Mouse (Mus musculus) midbrain, embryonic 13.5 days (tissue): ENCODE data around the gene U2af2. TPM values are rescaled to one million over a fixed set of nuclear protein-coding genes. Genes with fewer than 3 reads are reported as not detected.
"Not testable (repeated sequence)": the region's sequence is repeated elsewhere in the genome, so short reads cannot be mapped to it uniquely, and the experiment has no call there.

Experiments used
- ATAC-seq: fragments of 200-750 bp; cut with Nextera tagmentation; 2 replicates; pipeline ENCODE4 v1.8.0; 2017; ENCODE audit warnings: mild to moderate bottlenecking, moderate TSS enrichment, moderate library complexity
- H3K27ac ChIP-seq: fragments of 300-500 bp; sonication (generic); 2 replicates; pipeline ENCODE4 v1.5.1; 2015; ENCODE audit warnings: inconsistent platforms, mild to moderate bottlenecking, moderate library complexity
- H3K27me3 ChIP-seq: fragments of 300-500 bp; sonication (generic); 2 replicates; pipeline ENCODE4 v1.6.1; 2015; ENCODE audit warnings: mild to moderate bottlenecking, inconsistent platforms
- H3K36me3 ChIP-seq: fragments of 300-500 bp; sonication (generic); 2 replicates; pipeline ENCODE4 v1.6.1; 2015; ENCODE audit warnings: mild to moderate bottlenecking, inconsistent platforms
- H3K4me1 ChIP-seq: fragments of 300-500 bp; sonication (generic); replicated peaks from 2 replicates; pipeline ENCODE4 v1.6.1; 2015; ENCODE audit warnings: inconsistent platforms
- H3K4me2 ChIP-seq: fragments of 300-500 bp; sonication (generic); replicated peaks from 2 replicates; pipeline ENCODE4 v1.6.1; 2015; ENCODE audit warnings: moderate library complexity, mild to moderate bottlenecking, inconsistent platforms
- H3K4me3 ChIP-seq: fragments of 300-500 bp; sonication (generic); replicated peaks from 2 replicates; pipeline ENCODE4 v1.5.1; 2015; ENCODE audit warnings: mild to moderate bottlenecking, inconsistent platforms
- H3K9ac ChIP-seq: fragments of 300-500 bp; sonication (generic); replicated peaks from 2 replicates; pipeline ENCODE4 v1.6.1; 2015; ENCODE audit warnings: mild to moderate bottlenecking, inconsistent platforms
- H3K9me3 ChIP-seq: fragments of 300-500 bp; sonication (generic); 2 replicates; pipeline ENCODE4 v1.6.1; 2016; ENCODE audit warnings: mild to moderate bottlenecking, inconsistent platforms
- WGBS: fragments of 180-500 bp; shearing (Covaris S2); methylation state at CpG from one replicate; pipeline ENCODE4 v1.1.7; 2015; 5-methylcytosine and 5-hydroxymethylcytosine counted together
- polyA plus RNA-seq: library from polyadenylated mRNA; unstranded; fragments of >200 nt; fragmentation: Nextera tagmentation; extraction: Ambion mirVana; gene quantifications from 2 replicates; pipeline ENCODE4 v1.2.1, GENCODE M21; 2015

The U2af2 gene
- polyA plus RNA-seq, 1 experiment from 2014 or later, result 128 TPM

GRCm38 (mm10) chr7:5058631-5059030 is 3.3 kb upstream of the U2af2 start:
- H3K4me1 ChIP-seq, result peaks cover 52% of the 10 kb centered on the region
- no peaks in the 10 kb centered on the region for H3K36me3 ChIP-seq
- no peak overlapping the region; the same call in 1 of the 2 replicates for H3K4me2 ChIP-seq
- H3K9me3 ChIP-seq, result no peaks in the 10 kb centered on the region
- WGBS, result 94% methylated on average over 1 of the region's 1 CpGs
- no peak overlapping the region for H3K4me3 ChIP-seq
- no peak overlapping the region for H3K9ac ChIP-seq
- H3K27ac ChIP-seq, result no peak overlapping the region
- ATAC-seq, result no peak
- peaks cover 51% of the 10 kb centered on the region for H3K27me3 ChIP-seq

GRCm38 (mm10) chr7:5059421-5059820 is 2.5 kb upstream of the U2af2 start:
- peak overlapping the region; percentile 81 for H3K9ac ChIP-seq
- WGBS, result 93% methylated on average over 12 of the region's 12 CpGs
- no peaks in the 10 kb centered on the region for H3K36me3 ChIP-seq
- peak overlapping the region; percentile 89; the same call in 1 of the 2 replicates for H3K4me2 ChIP-seq
- peaks cover 52% of the 10 kb centered on the region for H3K4me1 ChIP-seq
- H3K27ac ChIP-seq, result peak overlapping the region; percentile 99
- ATAC-seq, result no peak
- H3K4me3 ChIP-seq, result no peak overlapping the region
- H3K27me3 ChIP-seq, result peaks cover 43% of the 10 kb centered on the region
- H3K9me3 ChIP-seq, result no peaks in the 10 kb centered on the region

GRCm38 (mm10) chr7:5060239-5060731 is 1.7 kb upstream of the U2af2 start:
- peak overlapping the region; percentile 81 for H3K9ac ChIP-seq
- peak overlapping the region; percentile 89 for H3K4me2 ChIP-seq
- ATAC-seq, result peak; percentile 14
- H3K27ac ChIP-seq, result peak overlapping the region; percentile 99
- H3K4me3 ChIP-seq, result peak overlapping the region; percentile 65
- H3K9me3 ChIP-seq, result no peaks in the 10 kb centered on the region
- H3K4me1 ChIP-seq, result peaks cover 57% of the 10 kb centered on the region
- peaks cover 35% of the 10 kb centered on the region for H3K27me3 ChIP-seq
- no peaks in the 10 kb centered on the region for H3K36me3 ChIP-seq
- WGBS, result 5% methylated on average over 27 of the region's 27 CpGs

GRCm38 (mm10) chr7:5060944-5061773 is 784 bp upstream of the U2af2 start:
- Histone ChIP-seq H3K4me2 (peak overlapping the region; percentile 89), H3K9ac (peak overlapping the region; percentile 81), H3K4me1 (peaks cover 66% of the 10 kb centered on the region), H3K4me3 (peak overlapping the region; percentile 65), H3K36me3 (0 out of 2 replicates have a peak, but pooled peaks cover 5% of the 10 kb centered on the region), H3K27ac (peak overlapping the region; percentile 99), H3K27me3 (peaks cover 26% of the 10 kb centered on the region), H3K9me3 (no peaks in the 10 kb centered on the region)
- peak; percentile 88 for ATAC-seq
- WGBS, result under 1% methylated on average over 60 of the region's 60 CpGs

DNA sequence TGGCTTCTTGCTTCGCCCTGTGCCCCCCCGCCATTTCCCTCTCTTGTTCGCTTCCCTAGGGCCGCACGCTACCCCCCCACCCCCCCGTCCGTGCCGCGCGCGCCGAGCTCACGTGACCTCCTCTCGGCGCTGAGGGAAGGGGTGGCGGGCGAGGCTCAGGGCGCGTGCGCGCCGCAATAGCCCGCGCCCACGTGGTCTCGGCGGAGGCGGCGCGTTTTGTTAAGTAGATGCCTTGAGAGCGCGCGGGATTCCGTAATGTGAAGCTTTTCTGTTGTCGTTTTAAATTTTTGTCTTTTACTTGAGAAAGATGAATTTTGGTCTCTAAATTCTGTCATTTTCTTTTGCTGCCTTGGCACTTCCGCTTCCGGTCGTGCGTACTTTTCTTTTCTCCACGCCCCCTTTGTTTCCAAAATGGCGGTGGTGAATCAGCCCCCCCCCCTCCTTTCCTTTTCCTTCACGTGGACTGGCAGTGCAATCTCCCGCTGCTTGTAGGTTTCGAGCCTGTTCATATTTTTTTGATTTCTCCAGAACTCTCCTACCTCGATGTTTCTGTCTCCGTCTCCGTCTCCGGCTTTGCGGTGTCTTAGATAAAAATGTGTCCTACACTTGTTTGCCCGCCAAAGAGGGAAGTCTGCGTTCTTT is 538 bp downstream of the U2af2 start:
- no peak; the same call in 1 of the 2 replicates for ATAC-seq
- H3K4me1 ChIP-seq, result peaks cover 58% of the 10 kb centered on the region

GRCm38 (mm10) chr7:5064886-5065285 is 2.9 kb downstream of the U2af2 start:
- WGBS, result 93% methylated on average over 6 of the region's 6 CpGs
- no peaks in the 10 kb centered on the region for H3K27me3 ChIP-seq
- no peak overlapping the region for H3K9ac ChIP-seq
- no peak overlapping the region for H3K4me3 ChIP-seq
- no peaks in the 10 kb centered on the region for H3K9me3 ChIP-seq
- ATAC-seq, result no peak
- H3K4me2 ChIP-seq, result no peak overlapping the region; the same call in 1 of the 2 replicates
- peaks cover 43% of the 10 kb centered on the region for H3K4me1 ChIP-seq
- H3K36me3 ChIP-seq, result peaks cover 41% of the 10 kb centered on the region
- H3K27ac ChIP-seq, result no peak overlapping the region

More for the DNA sequence above, 538 bp downstream of the U2af2 start:
- WGBS, result under 1% methylated on average over 49 of the region's 51 CpGs
- Histone ChIP-seq H3K4me2 (peak overlapping the region; percentile 89), H3K9me3 (no peaks in the 10 kb centered on the region), H3K4me3 (peak overlapping the region; percentile 65), H3K27ac (peak overlapping the region; percentile 99), H3K9ac (peak overlapping the region; percentile 76), H3K36me3 (peaks cover 17% of the 10 kb centered on the region), H3K27me3 (peaks cover 13% of the 10 kb centered on the region)

DNA sequence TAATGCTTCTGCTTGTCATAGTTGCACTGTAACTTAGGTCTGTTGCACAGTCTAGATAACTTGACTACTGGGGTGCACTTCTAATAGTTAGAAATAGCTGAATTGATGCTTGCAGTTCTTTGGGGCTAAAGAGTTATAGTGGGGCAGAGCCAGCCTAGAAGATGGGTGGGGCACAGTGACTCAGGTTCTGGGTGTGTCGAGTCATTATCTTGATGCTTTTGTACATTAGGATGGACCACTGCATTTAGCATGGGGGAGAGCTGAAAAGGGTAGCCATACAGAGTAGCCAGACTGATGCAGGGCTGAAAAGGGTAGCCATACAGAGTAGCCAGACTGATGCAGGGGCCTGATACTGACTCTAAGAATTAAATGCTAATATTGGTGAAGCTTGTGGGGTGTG is 11.6 kb downstream of the U2af2 start:
- Histone ChIP-seq H3K27ac (no peak overlapping the region), H3K4me2 (no peak overlapping the region), H3K9ac (no peak overlapping the region), H3K36me3 (peaks cover 96% of the 10 kb centered on the region), H3K4me1 (no peaks in the 10 kb centered on the region), H3K9me3 (no peaks in the 10 kb centered on the region), H3K4me3 (no peak overlapping the region), H3K27me3 (no peaks in the 10 kb centered on the region)
- WGBS, result 93% methylated on average over 1 of the region's 1 CpGs
- no peak for ATAC-seq

GRCm38 (mm10) chr7:5074984-5075383 is 13.0 kb downstream of the U2af2 start:
- Histone ChIP-seq H3K9ac (no peak overlapping the region), H3K4me2 (no peak overlapping the region), H3K27me3 (no peaks in the 10 kb centered on the region), H3K4me1 (peaks cover 3% of the 10 kb centered on the region), H3K27ac (no peak overlapping the region), H3K36me3 (peaks cover 88% of the 10 kb centered on the region), H3K9me3 (no peaks in the 10 kb centered on the region), H3K4me3 (no peak overlapping the region)
- WGBS, result 97% methylated on average over 5 of the region's 5 CpGs
- ATAC-seq, result no peak

DNA sequence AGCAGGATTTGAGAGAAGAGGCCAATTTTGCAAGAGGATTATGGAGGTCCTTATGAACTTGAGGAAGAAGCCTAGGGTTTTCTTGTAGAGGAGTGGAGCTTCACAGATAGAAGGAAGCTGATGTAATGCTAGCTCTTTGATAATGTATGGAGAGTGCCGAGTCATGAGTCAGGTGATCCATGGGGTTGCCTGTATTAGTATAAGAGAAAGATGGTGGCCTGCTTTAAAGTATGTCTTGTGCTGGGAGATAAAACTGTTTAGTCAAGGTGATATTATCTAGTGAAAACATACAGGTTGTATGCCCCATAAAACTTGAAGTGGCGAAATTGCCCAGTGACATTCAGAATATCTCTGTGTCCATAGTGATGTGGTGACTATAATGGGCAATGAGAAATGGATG is 15.0 kb downstream of the U2af2 start:
- Histone ChIP-seq H3K9me3 (no peaks in the 10 kb centered on the region), H3K27ac (no peak overlapping the region), H3K4me1 (peaks cover 17% of the 10 kb centered on the region), H3K4me2 (no peak overlapping the region), H3K9ac (no peak overlapping the region), H3K27me3 (no peaks in the 10 kb centered on the region), H3K36me3 (peaks cover 69% of the 10 kb centered on the region), H3K4me3 (no peak overlapping the region)
- WGBS, result 88% methylated on average over 2 of the region's 2 CpGs
- ATAC-seq, result no peak

DNA sequence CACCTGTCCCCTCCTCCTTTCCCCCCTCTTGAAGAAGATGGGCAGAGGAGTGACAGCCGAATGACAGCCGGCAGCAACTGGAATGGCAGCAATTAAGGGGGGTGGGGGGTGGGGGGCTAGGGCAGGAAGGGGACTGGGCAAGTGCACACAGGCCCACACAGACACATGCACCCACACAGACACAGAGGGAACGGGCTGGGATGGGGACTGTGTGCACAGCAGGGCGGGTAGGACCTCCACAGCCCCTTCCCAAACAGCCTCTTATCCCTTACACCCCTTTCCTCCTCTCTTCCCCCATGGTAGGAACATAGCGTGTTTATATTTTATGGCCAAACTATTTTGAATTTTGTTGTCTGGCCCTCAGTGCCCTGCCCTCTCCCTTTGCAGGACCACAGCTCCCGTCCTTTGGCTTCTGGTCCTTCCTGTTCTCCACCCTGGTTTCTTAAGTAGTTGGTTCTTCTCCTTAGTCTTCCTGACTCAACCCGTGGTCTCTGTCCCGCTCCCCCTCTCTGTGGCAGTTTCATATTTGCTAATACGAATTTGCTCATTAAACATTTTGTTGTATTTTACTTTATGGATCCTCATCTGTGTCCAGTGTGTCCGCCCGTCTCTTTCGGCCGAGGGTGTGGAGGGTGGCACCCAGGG is 17.5 kb downstream of the U2af2 start:
- peak overlapping the region; percentile 98 for H3K4me3 ChIP-seq
- 55% methylated on average over 11 of the region's 13 CpGs for WGBS
- not testable (repeated sequence) for H3K27me3 ChIP-seq, H3K9me3 ChIP-seq
- H3K27ac ChIP-seq, result peak overlapping the region; percentile 90
- ATAC-seq, result peak; percentile 57
- peak overlapping the region; percentile 96; the same call in 1 of the 2 replicates for H3K9ac ChIP-seq
- H3K4me2 ChIP-seq, result peak overlapping the region; percentile 95
- H3K4me1 ChIP-seq, result peaks cover 25% of the 10 kb centered on the region
- H3K36me3 ChIP-seq, result peaks cover 57% of the 10 kb centered on the region

GRCm38 (mm10) chr7:5080010-5080751 is 18.2 kb downstream of the U2af2 start, which contains the start of gene Epn1:
TSS of gene Epn1 (plus strand) at chr7:5080235.
- peaks cover 57% of the 10 kb centered on the region for H3K36me3 ChIP-seq
- peak within 1 kb of the TSS; percentile 96 for H3K9ac ChIP-seq
- peak within 1 kb of the TSS; percentile 98 for H3K4me3 ChIP-seq
- H3K9me3 ChIP-seq, result no peaks in the 10 kb centered on the region
- under 1% methylated on average over 79 of the region's 81 CpGs for WGBS
- peak within 1 kb of the TSS; percentile 95 for H3K4me2 ChIP-seq
- H3K27ac ChIP-seq, result peak within 1 kb of the TSS; percentile 90
- H3K27me3 ChIP-seq, result no peaks in the 10 kb centered on the region
- peaks cover 25% of the 10 kb centered on the region for H3K4me1 ChIP-seq
- ATAC-seq, result peak; percentile 98
